Comparison of ENCODE assay signal across 8 mouse cellular contexts in the genomic region with DNA sequence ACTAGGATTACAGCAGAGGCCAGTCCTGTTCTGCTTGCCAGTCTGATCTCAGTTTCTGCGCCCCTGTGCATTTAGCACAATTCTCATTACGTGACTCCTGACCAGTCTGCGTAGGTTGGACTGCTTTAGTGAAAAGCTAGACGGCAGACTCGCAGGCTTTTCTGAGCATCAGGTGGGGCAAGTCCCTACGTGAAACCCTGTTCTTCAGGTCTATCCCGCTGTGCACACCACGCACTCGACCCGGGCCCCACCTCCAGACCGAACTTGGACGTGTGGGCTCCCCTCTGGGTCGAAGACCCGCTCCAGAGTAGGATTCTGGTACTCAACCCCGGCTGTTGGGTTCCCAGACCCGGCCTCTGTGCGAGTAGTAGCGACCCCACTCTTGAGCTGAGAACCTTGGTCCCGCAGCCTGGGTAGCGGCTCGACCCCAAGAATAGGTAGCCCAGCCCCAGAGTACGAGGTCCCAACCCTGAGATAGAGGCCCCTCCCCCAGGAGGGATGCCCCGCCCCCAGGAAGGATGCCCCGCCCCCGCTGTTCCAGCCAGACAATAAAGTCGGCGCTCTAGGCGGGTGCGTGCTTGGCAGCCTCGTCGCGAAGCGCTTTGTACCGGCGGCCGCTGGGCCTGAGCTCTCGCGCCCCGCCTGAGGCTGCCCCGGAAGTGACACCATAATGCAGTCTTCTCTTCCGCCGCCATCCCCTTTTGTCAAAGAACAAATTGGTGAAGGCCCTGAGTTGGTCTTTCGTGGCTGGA. TPM values are rescaled to one million over a fixed set of nuclear protein-coding genes. Genes with fewer than 3 reads are reported as not detected.
DNase-seq lines count a peak whose midpoint lies in the region; ATAC-seq lines count a peak whose summit lies in the region.

No protein-coding gene starts in this region.

- H3K27me3 ChIP-seq in intestine, embryonic 14.5 days (replicated peaks; ENCODE audit: control insufficient read depth, insufficient read depth, low read length), result no peaks in the 10 kb centered on the region

- H3K4me2 ChIP-seq in intestine, embryonic 14.5 days (ENCODE audit: low read length), result peak overlapping the region; percentile 88

- no peaks in the 10 kb centered on the region for H3K36me3 ChIP-seq in intestine, embryonic 14.5 days (ENCODE audit: control insufficient read depth, insufficient read depth, low read length)

- WGBS in intestine, embryonic 14.5 days, result 2% methylated on average over 43 of the region's 43 CpGs

- H3K9me3 ChIP-seq in intestine, embryonic 14.5 days (ENCODE audit: control insufficient read depth, low read length), result no peaks in the 10 kb centered on the region

- H3K4me1 ChIP-seq in intestine, embryonic 14.5 days (replicated peaks; ENCODE audit: control insufficient read depth, insufficient read depth, low read length), result no peaks in the 10 kb centered on the region

- H3K9ac ChIP-seq in intestine, embryonic 14.5 days (ENCODE audit: low read length), result peak overlapping the region; percentile 56

- peak overlapping the region; percentile 44 for H3K4me3 ChIP-seq in intestine, embryonic 14.5 days (ENCODE audit: low read depth, low read length)

- ATAC-seq in intestine, embryonic 14.5 days (replicated peaks; ENCODE audit: low FRiP score, low TSS enrichment, low read depth), result peak; percentile 94
- peak; percentile 94 for ATAC-seq in megakaryocyte, adult 5-6 weeks (ENCODE audit: poor library complexity, severe bottlenecking)

- peak; percentile 76 to 79 for DNase-seq in adrenal gland, adult 18-20 months (ENCODE audit: low spot score in 2 of 2)
- peak; percentile 95 for DNase-seq in embryo, embryonic 11 days
- peak; percentile 77 to 84 for DNase-seq in gastrocnemius, postnatal 4 days (ENCODE audit: low spot score in 2 of 2)
- DNase-seq in intestine, embryonic 14.5 days (ENCODE audit: low spot score), result peak; percentile 97
- DNase-seq in left cerebral cortex, adult 9 months (ENCODE audit: low spot score in 2 of 2), result peak; percentile 65 to 77
- peak; percentile 81 for DNase-seq in right cerebral cortex, adult 18-20 months
- DNase-seq in urinary bladder, adult 18-20 months (ENCODE audit: low spot score in 2 of 2), result peak; percentile 84 to 88

- peak overlapping the region; percentile 90 for H3K27ac ChIP-seq in intestine, embryonic 14.5 days (ENCODE audit: low read depth)

RNA-seq across cellular contexts. Expression of a gene that starts 23.0 kb away (rescaled TPM):
- total RNA-seq in adrenal gland, adult 18-20 months (2021), result 10 to 100 TPM; 31.0 to 34.2 TPM
- total RNA-seq in gastrocnemius, postnatal 4 days (2021), result 10 to 100 TPM; 50.7 to 54.5 TPM
- 66.7 and 73.6 TPM in 2 replicates for polyA plus RNA-seq in intestine, embryonic 14.5 days (2014; fragmentation: Nextera tagmentation; extraction: Ambion mirVana)
- 20.8 and 24.3 TPM in 2 replicates for total RNA-seq in megakaryocyte, adult 5-6 weeks (2015)
- total RNA-seq in megakaryocyte, adult 5-6 weeks (2017), result 21.0 and 22.8 TPM in 2 replicates

RNA-seq across cellular contexts. Expression of a gene that starts 36.8 kb away (rescaled TPM):
- 1 to 10 TPM; 5.9 to 6.7 TPM for total RNA-seq in adrenal gland, adult 18-20 months (2021)
- 1 to 10 TPM; 6.9 to 7.8 TPM for total RNA-seq in gastrocnemius, postnatal 4 days (2021)
- polyA plus RNA-seq in intestine, embryonic 14.5 days (2014; fragmentation: Nextera tagmentation; extraction: Ambion mirVana), result 16.5 and 21.6 TPM in 2 replicates
- total RNA-seq in megakaryocyte, adult 5-6 weeks (2015), result 11.7 and 12.8 TPM in 2 replicates
- 7.0 and 8.0 TPM in 2 replicates for total RNA-seq in megakaryocyte, adult 5-6 weeks (2017)

RNA-seq across cellular contexts. Expression of a gene that starts 51.7 kb away (rescaled TPM):
- total RNA-seq in adrenal gland, adult 18-20 months (2021), result 10 to 100 TPM; 20.4 to 20.9 TPM
- total RNA-seq in gastrocnemius, postnatal 4 days (2021), result 10 to 100 TPM; 15.9 to 19.6 TPM
- polyA plus RNA-seq in intestine, embryonic 14.5 days (2014; fragmentation: Nextera tagmentation; extraction: Ambion mirVana), result 18.3 and 24.6 TPM in 2 replicates
- total RNA-seq in megakaryocyte, adult 5-6 weeks (2015), result 18.6 and 22.3 TPM in 2 replicates
- total RNA-seq in megakaryocyte, adult 5-6 weeks (2017), result 20.8 and 23.6 TPM in 2 replicates

Comparison
In these comparisons a context has a peak if more than half of its experiments do, and no peak if none do; other contexts are left out.
1. Peak in every context shown above with its lines: DNase-seq, ATAC-seq, H3K4me3 ChIP-seq and H3K27ac ChIP-seq.